Mouse (Mus musculus) spleen, adult 2 months (tissue): ENCODE measurements around the gene Heg1. TPM values are rescaled to one million over a fixed set of nuclear protein-coding genes. Genes with fewer than 3 reads are reported as not detected.

Experiments
- DNase-seq, 2 experiments: peaks; one replicate each; pipeline versions ENCODE4 v3.0.0 to v3.0.0-alpha.2; 2012 to 2021; ENCODE audit warnings: low spot score in 2 of 2, low read depth in 1 of 2
- H3K27ac ChIP-seq: fragments of 200-500 bp; 2 replicates; pipeline ENCODE4 v1.5.1; 2012; ENCODE audit warnings: low read length, inconsistent platforms; ENCODE audit not compliant: insufficient read depth
- H3K27me3 ChIP-seq: fragments of 200-500 bp; 2 replicates; pipeline ENCODE4 v1.6.1; 2012; ENCODE audit warnings: mild to moderate bottlenecking, moderate library complexity, low read length, inconsistent platforms; ENCODE audit not compliant: control insufficient read depth, insufficient read depth
- H3K36me3 ChIP-seq: fragments of 200-500 bp; 2 replicates; pipeline ENCODE4 v1.6.1; 2012; ENCODE audit warnings: mild to moderate bottlenecking, low read length, inconsistent platforms; ENCODE audit not compliant: control insufficient read depth, insufficient read depth
- H3K4me1 ChIP-seq: fragments of 200-500 bp; 2 replicates; pipeline ENCODE4 v1.6.1; 2011; ENCODE audit warnings: inconsistent platforms; ENCODE audit not compliant: control insufficient read depth, insufficient read depth, insufficient read length
- H3K4me3 ChIP-seq: fragments of 200-500 bp; 2 replicates; pipeline ENCODE4 v1.5.1; 2011; ENCODE audit warnings: mild to moderate bottlenecking, inconsistent platforms; ENCODE audit not compliant: insufficient read depth, insufficient read length; ENCODE audit errors: extremely low read depth
- CTCF ChIP-seq: fragments of 200-500 bp; IDR thresholded peaks from 2 replicates; pipeline ENCODE4 v1.5.1; 2011; ENCODE audit warnings: mild to moderate bottlenecking, inconsistent platforms; ENCODE audit not compliant: insufficient read depth, insufficient read length, insufficient replicate concordance; ENCODE audit errors: extremely low read depth
- POLR2A ChIP-seq: fragments of 200-500 bp; IDR thresholded peaks from 2 replicates; pipeline ENCODE4 v1.6.1; 2011; ENCODE audit warnings: low read depth, low read length, inconsistent platforms
- WGBS: fragments of 180-500 bp; shearing (Covaris S2); methylation state at CpG from one replicate; pipeline ENCODE4 v1.1.7; 2018; 5-methylcytosine and 5-hydroxymethylcytosine counted together
- polyA plus RNA-seq: library from polyadenylated mRNA; depleted of rRNA; stranded (reverse); fragments of >200 nt; gene quantifications from 2 replicates; pipeline ENCODE4 v1.2.3, GENCODE M21; 2012

The Heg1 gene
- polyA plus RNA-seq, 1 experiment, result 36.0 TPM

DNA sequence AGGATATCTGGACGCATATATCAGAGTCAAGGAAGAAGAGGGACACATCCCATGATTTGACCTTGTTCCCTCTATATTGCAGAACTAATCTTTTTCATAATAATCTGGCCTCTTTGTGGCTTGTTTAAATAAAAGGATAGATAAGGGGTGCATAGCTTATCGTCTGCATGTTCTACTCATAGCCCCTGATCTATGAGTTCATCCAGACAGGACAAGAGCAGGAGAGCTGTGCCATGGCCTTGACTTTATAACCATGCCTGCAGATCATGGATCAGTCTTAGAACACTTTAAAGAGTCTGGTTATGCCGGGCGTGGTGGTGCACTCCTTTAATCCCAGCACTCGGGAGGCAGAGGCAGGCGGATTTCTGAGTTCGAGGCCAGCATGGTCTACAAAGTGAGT, 75.0 kb downstream of the Heg1 start:
- Histone ChIP-seq H3K27ac (no peak overlapping the region), H3K4me1 (peaks cover 4% of the 10 kb centered on the region; the same call in 1 of the 2 replicates), H3K36me3 (peaks cover 26% of the 10 kb centered on the region), H3K4me3 (no peak overlapping the region), H3K27me3 (no peaks in the 10 kb centered on the region)
- 82% methylated on average over 7 of the region's 7 CpGs for WGBS
- DNase-seq, result no peak
- TF ChIP-seq POLR2A (no peak), CTCF (no peak)

DNA sequence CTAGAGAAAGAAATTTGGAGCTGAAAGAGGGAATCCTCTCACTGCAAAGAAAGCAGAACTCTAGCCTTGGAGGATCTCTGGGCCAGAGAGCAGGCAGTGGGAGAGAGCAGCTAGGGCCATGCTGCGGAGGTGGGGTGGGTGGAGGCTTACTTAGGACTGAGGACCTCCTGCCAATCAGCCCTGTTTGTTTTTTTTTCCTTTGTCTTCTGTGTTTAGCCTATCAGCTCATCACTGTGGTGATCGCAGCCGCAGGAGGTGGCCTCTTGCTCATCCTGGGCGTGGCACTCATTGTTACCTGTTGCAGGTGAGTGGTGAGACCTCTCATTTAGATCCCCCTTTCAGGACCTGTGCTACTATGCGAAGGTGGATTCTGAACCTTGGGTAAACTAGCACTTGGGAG, 76.4 kb downstream of the Heg1 start:
- TF ChIP-seq CTCF, result no peak
- TF ChIP-seq POLR2A, result no peak
- 83% methylated on average over 5 of the region's 5 CpGs for WGBS

DNA sequence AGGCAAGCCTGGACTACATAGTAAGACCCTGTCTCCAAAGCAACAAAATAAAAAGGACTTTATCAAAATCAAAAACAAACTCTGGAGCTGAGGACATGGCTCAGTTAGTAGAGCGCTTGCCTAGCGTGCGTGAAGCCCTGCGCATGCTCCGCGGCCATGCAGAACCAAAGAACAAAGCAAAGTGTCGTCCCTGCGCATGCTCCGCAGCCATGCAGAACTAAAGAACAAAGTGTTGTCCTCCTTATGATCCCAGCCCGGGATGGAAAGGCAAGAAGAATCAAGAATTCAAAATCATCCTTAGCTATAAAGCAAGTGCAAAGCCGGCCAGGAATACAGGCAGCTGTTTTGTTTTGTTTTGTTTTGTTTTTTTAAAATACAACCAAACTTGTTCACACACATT, 76.8 kb downstream of the Heg1 start:
- DNase-seq, result no peak
- TF ChIP-seq POLR2A, result no peak
- TF ChIP-seq CTCF, result no peak
- Histone ChIP-seq H3K4me1 (peaks cover 4% of the 10 kb centered on the region; the same call in 1 of the 2 replicates), H3K27me3 (no peaks in the 10 kb centered on the region), H3K36me3 (peaks cover 26% of the 10 kb centered on the region), H3K27ac (no peak overlapping the region), H3K4me3 (no peak overlapping the region)
- WGBS, result 95% methylated on average over 11 of the region's 11 CpGs

More for the DNA sequence above, 76.4 kb downstream of the Heg1 start:
- peaks cover 26% of the 10 kb centered on the region for H3K36me3 ChIP-seq
- no peak overlapping the region for H3K4me3 ChIP-seq
- H3K27ac ChIP-seq, result no peak overlapping the region
- H3K4me1 ChIP-seq, result peaks cover 4% of the 10 kb centered on the region; the same call in 1 of the 2 replicates
- H3K27me3 ChIP-seq, result no peaks in the 10 kb centered on the region
- DNase-seq, result no peak

DNA sequence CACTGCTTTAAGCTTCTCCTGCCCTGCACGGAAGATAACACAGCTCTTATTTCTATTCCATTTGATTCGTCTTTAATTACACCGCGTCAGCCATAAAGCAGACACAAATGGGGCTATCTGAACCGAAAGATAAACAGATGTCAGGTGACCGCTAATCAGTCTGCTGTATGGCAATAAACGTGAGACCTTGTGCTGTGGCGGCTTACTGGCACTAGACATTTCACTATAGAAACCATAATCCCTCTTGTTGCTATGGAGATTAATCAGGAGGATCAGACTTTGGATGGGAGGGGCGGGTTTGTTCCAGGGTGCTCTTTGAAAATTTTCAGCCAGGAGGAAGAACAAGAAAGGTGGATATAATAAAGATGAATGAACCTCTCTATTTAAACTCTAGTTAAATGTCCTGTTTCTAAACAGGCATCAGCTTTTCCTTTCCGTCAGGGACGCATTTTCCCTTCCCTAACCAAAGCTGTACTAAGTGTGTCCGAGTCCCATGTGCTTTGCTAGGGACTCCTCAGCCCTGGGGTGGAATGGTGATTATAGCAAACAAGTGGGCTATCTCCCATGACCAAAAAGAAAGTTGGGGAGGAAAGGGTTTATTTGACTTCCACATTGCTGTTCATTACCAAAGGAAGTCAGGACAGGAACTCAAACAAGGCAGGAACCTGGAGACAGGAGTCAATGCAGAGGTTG, 80.5 kb downstream of the Heg1 start:
- no peak overlapping the region for H3K27ac ChIP-seq

DNA sequence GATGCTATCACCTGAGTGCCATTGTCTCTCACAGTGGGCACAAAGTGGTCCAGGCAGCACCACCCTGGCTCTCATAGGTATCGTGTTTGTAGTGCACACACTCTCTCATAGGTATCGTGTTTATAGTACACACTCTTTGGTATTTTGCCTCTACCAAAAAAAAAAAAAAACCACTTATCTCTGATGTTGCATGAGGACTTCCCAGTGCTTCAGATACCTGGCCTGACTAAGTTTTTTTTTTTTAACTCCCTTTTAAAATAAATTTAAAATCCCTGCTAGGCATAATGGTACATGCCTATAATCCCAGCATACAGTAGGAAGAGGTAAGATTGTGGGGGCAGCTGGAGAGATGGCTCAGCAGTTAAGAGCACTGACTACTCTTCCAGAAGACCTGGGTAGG, 81.3 kb downstream of the Heg1 start:
- H3K27me3 ChIP-seq, result no peaks in the 10 kb centered on the region
- peaks cover 27% of the 10 kb centered on the region for H3K36me3 ChIP-seq
- peaks cover 13% of the 10 kb centered on the region; the same call in 1 of the 2 replicates for H3K4me1 ChIP-seq
- no peak overlapping the region for H3K27ac ChIP-seq
- no peak overlapping the region for H3K4me3 ChIP-seq
- WGBS, result 89% methylated on average over 2 of the region's 2 CpGs
- no peak for DNase-seq
- TF ChIP-seq POLR2A (no peak), CTCF (no peak)

More for the DNA sequence above, 80.5 kb downstream of the Heg1 start:
- WGBS, result 83% methylated on average over 12 of the region's 12 CpGs
- Histone ChIP-seq H3K4me1 (peaks cover 8% of the 10 kb centered on the region; the same call in 1 of the 2 replicates), H3K27me3 (no peaks in the 10 kb centered on the region), H3K36me3 (peaks cover 27% of the 10 kb centered on the region), H3K4me3 (no peak overlapping the region)
- TF ChIP-seq POLR2A, result no peak
- no peak for TF ChIP-seq CTCF
- no peak for DNase-seq

DNA sequence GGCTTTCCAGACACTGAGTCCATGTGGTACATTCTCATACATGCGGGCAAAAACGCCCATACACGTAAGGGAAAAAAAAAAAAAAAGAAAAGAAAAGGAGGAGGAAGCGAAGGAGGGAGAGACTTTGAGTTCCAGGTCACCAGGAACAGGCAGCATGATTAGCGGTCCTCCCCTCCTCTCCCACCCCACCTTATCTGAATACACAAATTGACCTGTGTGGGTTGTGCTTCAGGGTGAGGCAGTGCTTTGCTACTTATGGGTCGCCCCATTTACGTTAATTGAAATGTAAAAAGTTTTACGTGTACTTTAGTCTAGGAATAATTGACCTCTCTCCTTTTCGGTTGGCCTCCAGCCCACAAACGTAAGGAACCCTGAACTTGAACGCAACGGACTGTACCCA, 82.1 kb downstream of the Heg1 start:
- Histone ChIP-seq H3K4me1 (peaks cover 13% of the 10 kb centered on the region; the same call in 1 of the 2 replicates), H3K4me3 (no peak overlapping the region), H3K27me3 (no peaks in the 10 kb centered on the region), H3K27ac (no peak overlapping the region), H3K36me3 (peaks cover 22% of the 10 kb centered on the region)
- WGBS, result 91% methylated on average over 12 of the region's 12 CpGs
- no peak for DNase-seq
- TF ChIP-seq CTCF (no peak), POLR2A (no peak)

DNA sequence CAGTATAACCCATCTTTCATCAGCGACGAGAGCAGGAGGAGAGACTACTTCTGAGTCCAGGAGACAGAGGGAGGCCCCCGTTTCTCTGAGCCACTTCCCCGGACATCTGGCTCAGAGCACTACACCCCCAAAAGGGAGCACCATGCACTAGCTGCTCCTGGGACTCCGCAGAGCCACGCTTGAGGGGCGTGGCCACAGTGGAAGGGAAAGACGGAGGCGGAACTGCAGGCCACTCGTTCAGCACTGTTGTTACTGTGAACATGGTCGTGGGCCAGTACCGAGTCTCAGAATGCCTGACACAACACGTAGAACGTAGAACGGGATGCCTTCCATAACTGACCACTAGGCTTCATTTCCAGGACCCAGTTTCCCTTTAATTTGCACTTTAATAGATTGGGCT, 82.6 kb downstream of the Heg1 start:
- no peak for DNase-seq
- no peaks in the 10 kb centered on the region for H3K27me3 ChIP-seq
- no peak overlapping the region for H3K4me3 ChIP-seq
- WGBS, result 92% methylated on average over 15 of the region's 15 CpGs
- peaks cover 13% of the 10 kb centered on the region; the same call in 1 of the 2 replicates for H3K4me1 ChIP-seq
- peaks cover 18% of the 10 kb centered on the region for H3K36me3 ChIP-seq
- H3K27ac ChIP-seq, result no peak overlapping the region
- TF ChIP-seq CTCF, result no peak
- no peak for TF ChIP-seq POLR2A
